Comparison of ENCODE assay signal across 8 mouse cellular contexts in the genomic region with DNA sequence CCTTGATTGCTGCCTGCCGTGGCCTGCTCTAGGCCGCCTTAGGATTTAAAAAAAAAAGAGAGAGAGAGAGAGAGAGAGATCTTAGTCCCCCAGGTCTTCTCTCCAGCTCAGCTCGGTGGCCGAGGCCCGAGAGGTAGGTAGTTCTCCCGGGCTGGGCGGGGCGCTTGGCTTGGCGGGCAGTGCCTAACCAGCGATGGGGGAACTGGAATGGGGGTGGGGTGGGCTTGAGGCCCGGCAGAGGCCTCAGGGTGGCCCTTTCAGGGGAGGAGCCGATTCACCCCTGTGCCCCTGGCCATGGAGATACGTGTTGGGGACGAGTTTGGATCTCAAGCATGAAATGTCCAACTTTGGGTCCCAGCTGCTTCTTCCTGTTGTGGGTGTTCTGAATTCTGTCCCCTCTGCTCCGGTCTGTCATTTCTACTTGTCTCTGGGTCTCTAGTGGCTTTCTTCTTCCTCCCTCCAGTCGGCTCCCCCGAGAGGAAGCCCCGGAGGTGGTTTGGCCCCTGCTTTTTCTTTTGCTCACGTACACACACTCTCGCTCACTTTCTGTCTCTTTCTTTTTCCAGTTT. TPM values are rescaled to one million over a fixed set of nuclear protein-coding genes. Genes with fewer than 3 reads are reported as not detected.
A peak's percentile ranks its signal among the peaks of the same experiment; 100 is the strongest.
DNase-seq lines count a peak whose midpoint lies in the region; ATAC-seq and TF ChIP-seq lines count a peak whose summit lies in the region.

No protein-coding gene starts in this region.

- TF ChIP-seq POLR2A in bone marrow, adult 2 months (IDR thresholded peaks at IDR 0.05; ENCODE audit: borderline replicate concordance, control insufficient read depth, low read depth, low read length): no peak; the same call in 1 of the 2 replicates

- H3K4me1 ChIP-seq in bone marrow, adult 2 months (ENCODE audit: control insufficient read depth, insufficient read depth, low read length): peaks cover 2% of the 10 kb centered on the region; the same call in 1 of the 2 replicates
- H3K4me1 ChIP-seq in forebrain, embryonic 16.5 days (replicated peaks; ENCODE audit: control insufficient read depth, insufficient read depth, low read length): peaks cover 48% of the 10 kb centered on the region
- H3K4me1 ChIP-seq in hindbrain, embryonic 15.5 days (replicated peaks): peaks cover 44% of the 10 kb centered on the region
- H3K4me1 ChIP-seq in liver, embryonic 14.5 days (replicated peaks; ENCODE audit: control insufficient read depth in 2 of 2, insufficient read depth in 2 of 2, low read length in 1 of 2): peaks cover 30 to 33% of the 10 kb centered on the region in 2 experiments

- H3K9ac ChIP-seq in forebrain, embryonic 16.5 days (replicated peaks; ENCODE audit: low read depth, low read length): peak overlapping the region; percentile 78
- peak overlapping the region; percentile 68 for H3K9ac ChIP-seq in hindbrain, embryonic 15.5 days
- H3K9ac ChIP-seq in liver, embryonic 14.5 days (replicated peaks): peak overlapping the region; percentile 94

- H3K27me3 ChIP-seq in forebrain, embryonic 16.5 days (replicated peaks; ENCODE audit: control insufficient read depth, insufficient read depth, low read length): no peaks in the 10 kb centered on the region
- H3K27me3 ChIP-seq in hindbrain, embryonic 15.5 days: no peaks in the 10 kb centered on the region
- H3K27me3 ChIP-seq in liver, embryonic 14.5 days (ENCODE audit: control insufficient read depth, insufficient read depth, low read length): no peaks in the 10 kb centered on the region

- DNase-seq in adrenal gland, adult (ENCODE audit: inconsistent age in 2 of 2, low spot score in 1 of 2): peak; percentile 78 to 90
- no peak for DNase-seq in adrenal gland, adult 8-10 months
- DNase-seq in liver, embryonic 14.5 days (ENCODE audit: low read depth in 3 of 3, low spot score in 3 of 3): peak in 1 of 3 experiments; percentile 60
- peak; percentile 47 to 49 for DNase-seq in natural killer cell, adult 2 months (ENCODE audit: low spot score in 2 of 2)
- peak; percentile 75 for DNase-seq in thymus, postnatal 14 days

- H3K4me3 ChIP-seq in bone marrow, adult 2 months (replicated peaks; ENCODE audit: control insufficient read depth, low read depth, low read length): peak overlapping the region; percentile 94
- peak overlapping the region; percentile 66 for H3K4me3 ChIP-seq in forebrain, embryonic 16.5 days (replicated peaks; ENCODE audit: low read length)
- H3K4me3 ChIP-seq in hindbrain, embryonic 15.5 days: peak overlapping the region; percentile 54
- peak overlapping the region; percentile 81 to 96 for H3K4me3 ChIP-seq in liver, embryonic 14.5 days (ENCODE audit: insufficient read depth in 1 of 2, low read depth in 2 of 2, low read length in 2 of 2)

- peak overlapping the region; percentile 99 for H3K27ac ChIP-seq in bone marrow, adult 2 months (ENCODE audit: control insufficient read depth, insufficient read depth, low read depth, low read length, poor library complexity)
- peak overlapping the region; percentile 93 for H3K27ac ChIP-seq in forebrain, embryonic 16.5 days (ENCODE audit: low read length)
- peak overlapping the region; percentile 85 for H3K27ac ChIP-seq in hindbrain, embryonic 15.5 days (replicated peaks)
- H3K27ac ChIP-seq in liver, embryonic 14.5 days: peak overlapping the region; percentile 98

- no peak for TF ChIP-seq EP300 in liver, embryonic 14.5 days (IDR thresholded peaks at IDR 0.05; ENCODE audit: low read depth)

- WGBS in bone marrow, adult 2 months: under 1% methylated on average over 20 of the region's 20 CpGs
- 0% methylated on average over 20 of the region's 20 CpGs for WGBS in forebrain, embryonic 16.5 days
- 0% methylated on average over 20 of the region's 20 CpGs for WGBS in hindbrain, embryonic 15.5 days
- 0% methylated on average over 20 of the region's 20 CpGs for WGBS in liver, embryonic 14.5 days (ENCODE audit: insufficient replicate concordance)

- H3K36me3 ChIP-seq in forebrain, embryonic 16.5 days (ENCODE audit: control insufficient read depth, insufficient read depth): no peaks in the 10 kb centered on the region; the same call in 1 of the 2 replicates
- H3K36me3 ChIP-seq in hindbrain, embryonic 15.5 days: 0 out of 2 replicates have a peak, but pooled peaks cover 3% of the 10 kb centered on the region
- H3K36me3 ChIP-seq in liver, embryonic 14.5 days (replicated peaks; ENCODE audit: control insufficient read depth, insufficient read depth, low read depth): peaks cover 12% of the 10 kb centered on the region

- peak overlapping the region; percentile 99 for H3K4me2 ChIP-seq in forebrain, embryonic 16.5 days (ENCODE audit: low read length)
- peak overlapping the region; percentile 89 for H3K4me2 ChIP-seq in hindbrain, embryonic 15.5 days
- H3K4me2 ChIP-seq in liver, embryonic 14.5 days (ENCODE audit: low read depth): peak overlapping the region; percentile 100

- TF ChIP-seq CTCF in bone marrow, adult 2 months (IDR thresholded peaks at IDR 0.05; ENCODE audit: control insufficient read depth, insufficient read depth, low read length): no peak
- TF ChIP-seq CTCF in liver, embryonic 14.5 days (IDR thresholded peaks at IDR 0.05; ENCODE audit: low read depth): no peak

- no peaks in the 10 kb centered on the region for H3K9me3 ChIP-seq in forebrain, embryonic 16.5 days (ENCODE audit: control insufficient read depth, low read length)
- no peaks in the 10 kb centered on the region for H3K9me3 ChIP-seq in hindbrain, embryonic 15.5 days
- no peaks in the 10 kb centered on the region for H3K9me3 ChIP-seq in liver, embryonic 14.5 days (ENCODE audit: control insufficient read depth, low read length)

- ATAC-seq in forebrain, embryonic 16.5 days: peak; percentile 11
- ATAC-seq in hindbrain, embryonic 15.5 days (ENCODE audit: low FRiP score, low read depth): peak; percentile 9; the same call in 1 of the 2 replicates
- ATAC-seq in liver, embryonic 14.5 days (ENCODE audit: insufficient read depth): peak; percentile 68

RNA-seq across cellular contexts. Expression of a gene that starts 0.8 kb away (rescaled TPM):
- total RNA-seq in adrenal gland, adult 8-10 months (2022): 100 to 1,000 TPM in 2 of 4 experiments, 10 to 100 TPM in 2; 73.9 to 110 (median 94.0) TPM
- polyA plus RNA-seq in bone marrow, adult 2 months (2011; ENCODE audit: insufficient read depth, insufficient read length, low replicate concordance, missing spikeins): 143 and 144 TPM in 2 replicates
- 69.1 and 72.2 TPM in 2 replicates for polyA plus RNA-seq in forebrain, embryonic 16.5 days (2015; fragmentation: Nextera tagmentation; extraction: Ambion mirVana)
- polyA plus RNA-seq in hindbrain, embryonic 15.5 days (2015; fragmentation: Nextera tagmentation; extraction: Ambion mirVana): 84.5 and 88.6 TPM in 2 replicates
- 23.0 and 26.8 TPM in 2 replicates for polyA plus RNA-seq in liver, embryonic 14.5 days (2012; rRNA removed)
- 49.7 and 62.2 TPM in 2 replicates for polyA plus RNA-seq in liver, embryonic 14.5 days (2014; fragmentation: Nextera tagmentation; extraction: Ambion mirVana)

RNA-seq across cellular contexts. Expression of a gene that starts 5.0 kb away (rescaled TPM):
- total RNA-seq in adrenal gland, adult 8-10 months (2022): 10 to 100 TPM in 1 of 4 experiments, 1 to 10 TPM in 3; 4.4 to 10.2 (median 7.1) TPM
- 1.2 and 1.9 TPM in 2 replicates for polyA plus RNA-seq in bone marrow, adult 2 months (2011; ENCODE audit: insufficient read depth, insufficient read length, low replicate concordance, missing spikeins)
- 52.3 and 59.8 TPM in 2 replicates for polyA plus RNA-seq in forebrain, embryonic 16.5 days (2015; fragmentation: Nextera tagmentation; extraction: Ambion mirVana)
- polyA plus RNA-seq in hindbrain, embryonic 15.5 days (2015; fragmentation: Nextera tagmentation; extraction: Ambion mirVana): 44.1 and 48.5 TPM in 2 replicates
- polyA plus RNA-seq in liver, embryonic 14.5 days (2012; rRNA removed): 0.96 and 1.2 TPM in 2 replicates
- polyA plus RNA-seq in liver, embryonic 14.5 days (2014; fragmentation: Nextera tagmentation; extraction: Ambion mirVana): 0.03 and 0.05 TPM in 2 replicates

RNA-seq across cellular contexts. Expression of a gene that starts 32.3 kb away (rescaled TPM):
- total RNA-seq in adrenal gland, adult 8-10 months (2022): 10 to 100 TPM; 21.2 to 35.5 (median 27.0) TPM
- polyA plus RNA-seq in bone marrow, adult 2 months (2011; ENCODE audit: insufficient read depth, insufficient read length, low replicate concordance, missing spikeins): 52.6 and 130 TPM in 2 replicates
- 28.7 and 34.4 TPM in 2 replicates for polyA plus RNA-seq in forebrain, embryonic 16.5 days (2015; fragmentation: Nextera tagmentation; extraction: Ambion mirVana)
- polyA plus RNA-seq in hindbrain, embryonic 15.5 days (2015; fragmentation: Nextera tagmentation; extraction: Ambion mirVana): 43.4 and 44.7 TPM in 2 replicates
- polyA plus RNA-seq in liver, embryonic 14.5 days (2012; rRNA removed): 22.8 and 23.1 TPM in 2 replicates
- 25.5 and 27.0 TPM in 2 replicates for polyA plus RNA-seq in liver, embryonic 14.5 days (2014; fragmentation: Nextera tagmentation; extraction: Ambion mirVana)

RNA-seq across cellular contexts. Expression of a gene that starts 41.1 kb away (rescaled TPM):
- total RNA-seq in adrenal gland, adult 8-10 months (2022): 10 to 100 TPM; 53.8 to 66.8 (median 56.1) TPM
- polyA plus RNA-seq in bone marrow, adult 2 months (2011; ENCODE audit: insufficient read depth, insufficient read length, low replicate concordance, missing spikeins): 25.6 and 45.6 TPM in 2 replicates
- polyA plus RNA-seq in forebrain, embryonic 16.5 days (2015; fragmentation: Nextera tagmentation; extraction: Ambion mirVana): 10.2 and 11.9 TPM in 2 replicates
- polyA plus RNA-seq in hindbrain, embryonic 15.5 days (2015; fragmentation: Nextera tagmentation; extraction: Ambion mirVana): 9.7 and 11.0 TPM in 2 replicates
- polyA plus RNA-seq in liver, embryonic 14.5 days (2012; rRNA removed): 12.2 and 13.3 TPM in 2 replicates
- 5.1 and 6.4 TPM in 2 replicates for polyA plus RNA-seq in liver, embryonic 14.5 days (2014; fragmentation: Nextera tagmentation; extraction: Ambion mirVana)

RNA-seq across cellular contexts. Expression of a gene that starts 41.2 kb away (rescaled TPM):
- 1 to 10 TPM; 1.4 to 4.4 (median 2.8) TPM for total RNA-seq in adrenal gland, adult 8-10 months (2022)
- 9.5 and 18.7 TPM in 2 replicates for polyA plus RNA-seq in bone marrow, adult 2 months (2011; ENCODE audit: insufficient read depth, insufficient read length, low replicate concordance, missing spikeins)
- polyA plus RNA-seq in forebrain, embryonic 16.5 days (2015; fragmentation: Nextera tagmentation; extraction: Ambion mirVana): 11.1 and 11.2 TPM in 2 replicates
- polyA plus RNA-seq in hindbrain, embryonic 15.5 days (2015; fragmentation: Nextera tagmentation; extraction: Ambion mirVana): 11.9 and 12.8 TPM in 2 replicates
- 2.2 and 3.1 TPM in 2 replicates for polyA plus RNA-seq in liver, embryonic 14.5 days (2012; rRNA removed)
- polyA plus RNA-seq in liver, embryonic 14.5 days (2014; fragmentation: Nextera tagmentation; extraction: Ambion mirVana): 2.1 and 2.4 TPM in 2 replicates

Comparison
In these comparisons a context has a peak if more than half of its experiments do, and no peak if none do; other contexts are left out.
1. ATAC-seq: peak in every context shown above with its lines; median percentile 68 in liver, embryonic 14.5 days; 11 in forebrain, embryonic 16.5 days; 9 in hindbrain, embryonic 15.5 days.
2. RNA of a gene that starts 5.0 kb away (polyA plus RNA-seq): 52.3 to 59.8 TPM in forebrain, embryonic 16.5 days and 44.1 to 48.5 TPM in hindbrain, embryonic 15.5 days; 1.2 to 1.9 TPM in bone marrow, adult 2 months and 0.03 to 1.2 TPM in liver, embryonic 14.5 days; every median in the first group is over 10 times any median in the second.
3. Peak in every context shown above with its lines, with median percentiles within 50 percentile points of each other: H3K27ac ChIP-seq, H3K4me3 ChIP-seq, H3K4me2 ChIP-seq and H3K9ac ChIP-seq.